Mouse (Mus musculus) left cerebral cortex, postnatal 25 days (tissue): ENCODE measurements around the gene Igsf8. TPM values are rescaled to one million over a fixed set of nuclear protein-coding genes. Genes with fewer than 3 reads are reported as not detected.

ENCODE experiments used
- DNase-seq, 2 experiments: peaks; one replicate each; pipeline ENCODE4 v3.0.0; 2022; ENCODE audit warnings: low spot score in 2 of 2, mixed read lengths in 1 of 2
- intact Hi-C: fragments of 180-260 bp; cut with DNase I; formaldehyde crosslinking; loops from one replicate; pipeline ENCODE4 v1.15.1; 2025
- total RNA-seq, 2 experiments: library from RNA; stranded (reverse); gene quantifications; 2 replicates each; pipeline ENCODE4 v1.2.3; 2021

Igsf8 gene
- total RNA-seq, 2 experiments from 2014 or later, result 232 to 242 TPM

DNA sequence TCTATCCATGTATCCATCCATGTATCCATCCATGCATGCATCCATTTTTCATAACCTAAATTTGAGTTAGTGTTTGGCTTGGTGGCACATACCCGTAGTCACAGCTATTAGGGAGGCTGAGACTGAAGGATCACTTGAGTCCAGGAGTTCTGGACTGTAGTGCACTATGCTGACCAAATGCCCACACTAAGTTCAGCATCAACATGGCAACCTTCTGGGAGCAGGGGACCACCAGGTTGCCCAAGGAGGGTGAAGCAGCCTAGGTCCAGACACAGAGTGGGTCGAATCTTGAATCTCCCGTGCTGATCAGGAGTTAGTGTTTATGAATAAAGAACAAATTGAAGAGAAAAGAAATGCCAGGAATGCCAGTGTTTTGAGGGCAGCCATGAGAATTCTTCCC, 9.8 kb downstream of the Igsf8 start:
- intact Hi-C loops, result no loop called here
- no peak for DNase-seq

DNA sequence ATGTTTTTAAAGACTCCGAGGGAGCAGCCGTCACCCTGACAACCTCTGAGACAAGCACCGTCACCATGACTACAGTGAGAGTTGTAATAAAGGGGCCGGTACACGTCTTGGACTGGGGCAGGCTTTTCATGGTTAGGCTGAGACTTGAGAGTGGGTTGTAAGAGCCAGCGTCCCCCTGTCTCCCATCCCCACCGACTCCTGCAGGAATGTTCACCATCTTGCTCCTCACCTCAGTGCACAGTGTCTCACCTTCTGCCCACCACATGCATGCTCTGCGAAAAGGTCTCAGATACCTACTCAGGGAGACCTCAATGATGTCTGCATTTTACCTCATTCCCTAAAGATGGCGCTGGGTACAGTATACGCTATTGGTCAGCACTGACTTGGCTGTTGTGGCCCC, 10.3 kb downstream of the Igsf8 start:
- intact Hi-C loops, result no loop called here
- DNase-seq, result peak; percentile 43 to 49

DNA sequence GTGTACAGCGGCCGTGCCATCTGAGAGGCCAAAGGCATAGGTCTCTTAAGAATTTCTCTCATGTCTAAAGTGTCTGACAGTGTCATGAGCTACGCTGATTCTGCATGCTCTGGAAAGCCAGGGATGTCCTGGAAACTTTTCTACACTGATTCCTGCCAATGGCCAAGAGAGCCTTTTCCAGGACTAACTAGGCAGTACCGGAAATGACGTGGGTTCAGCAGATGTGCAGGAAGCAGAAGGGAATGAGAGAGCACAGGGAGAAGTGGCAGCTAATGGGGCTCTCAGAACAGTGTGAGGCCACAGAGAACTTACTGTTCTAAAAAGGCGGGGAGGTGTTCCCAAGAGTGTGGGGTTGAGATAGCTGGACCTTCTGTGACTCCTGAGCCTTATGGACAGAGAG, 11.9 kb downstream of the Igsf8 start:
- intact Hi-C loops, result no loop called here
- DNase-seq, result no peak

DNA sequence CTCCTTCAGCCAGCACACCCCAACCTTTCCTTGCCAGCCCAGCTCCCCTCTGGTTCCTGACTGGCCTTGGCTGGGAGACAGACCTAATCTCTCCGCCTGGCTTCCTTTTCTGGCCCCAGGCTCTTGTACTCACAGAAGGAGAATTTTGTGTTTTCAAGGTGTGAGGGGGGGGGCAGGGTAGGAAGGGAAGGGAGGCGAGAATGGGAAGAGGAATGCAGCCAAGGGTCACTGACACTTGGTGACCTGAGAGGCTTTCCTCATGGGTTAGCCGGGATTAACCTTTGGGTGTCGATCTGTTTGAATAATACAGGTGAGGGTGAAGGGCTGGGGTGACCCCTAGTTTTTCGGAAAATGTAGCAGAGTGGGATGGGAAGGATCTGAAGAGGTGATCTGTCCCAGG, 12.7 kb downstream of the Igsf8 start:
- intact Hi-C loops, result no loop called here
- no peak for DNase-seq

DNA sequence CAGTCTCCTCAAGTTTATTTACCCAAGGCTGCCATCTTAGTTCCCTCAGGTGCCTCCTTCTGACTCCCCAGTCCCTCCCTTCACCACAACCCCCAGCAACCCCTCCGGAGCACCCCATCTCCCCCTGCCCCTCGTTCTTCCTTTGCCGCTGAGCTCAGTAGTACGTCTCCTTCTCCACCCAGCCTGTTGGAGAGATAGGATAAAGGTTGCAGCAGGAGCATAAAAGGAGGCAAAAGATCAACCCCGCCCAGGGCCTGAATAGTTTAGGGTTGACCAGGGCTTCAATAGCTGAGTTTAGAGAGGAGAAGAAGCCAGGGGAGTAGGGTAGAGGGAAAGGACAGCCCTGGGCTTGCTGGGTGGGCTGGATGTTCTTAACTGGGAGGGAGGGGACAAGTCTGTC, 13.1 kb downstream of the Igsf8 start:
- intact Hi-C loops, result no loop called here
- no peak for DNase-seq

DNA sequence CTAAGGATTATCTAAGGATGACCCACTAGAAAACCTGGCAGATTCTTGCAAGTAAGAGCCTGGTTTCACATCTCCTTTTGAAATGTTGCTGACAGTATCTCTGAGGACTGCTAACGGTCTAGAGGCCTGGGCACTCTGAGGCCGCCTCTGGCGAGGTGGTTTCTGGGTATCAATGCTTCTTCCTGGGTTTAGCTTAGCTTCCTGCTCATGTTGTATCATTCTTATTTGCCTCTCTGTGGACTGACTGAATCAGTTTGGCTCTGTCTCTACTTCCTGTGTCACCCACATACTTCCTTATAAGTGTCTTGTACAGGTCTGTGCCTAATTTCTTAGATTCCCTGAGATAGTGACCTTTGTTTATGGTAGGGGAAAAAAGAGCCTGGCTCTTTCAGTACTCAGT, 15.7 kb downstream of the Igsf8 start:
- no peak for DNase-seq
- intact Hi-C loops, result no loop called here

DNA sequence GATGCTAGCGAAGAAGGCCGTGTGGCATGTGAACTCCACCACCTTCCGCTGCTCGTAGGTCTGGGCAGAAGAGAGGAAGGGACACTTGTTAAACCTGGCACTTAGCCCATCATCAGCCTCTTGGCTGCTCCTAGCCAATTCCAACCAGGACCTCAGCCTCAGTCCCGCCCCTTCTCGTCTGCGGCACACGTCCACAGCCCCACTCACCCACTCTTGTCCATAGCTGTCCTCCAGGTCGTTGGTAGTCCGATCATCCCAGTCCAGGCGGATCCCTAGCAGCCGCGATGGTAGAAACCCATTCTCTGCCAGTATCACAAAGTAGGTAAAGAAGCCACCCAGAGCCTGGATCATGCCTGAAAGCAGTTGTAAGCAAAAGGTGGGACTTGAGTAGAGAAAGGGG, 16.9 kb downstream of the Igsf8 start:
- intact Hi-C loops, result no loop called here
- DNase-seq, result no peak

DNA sequence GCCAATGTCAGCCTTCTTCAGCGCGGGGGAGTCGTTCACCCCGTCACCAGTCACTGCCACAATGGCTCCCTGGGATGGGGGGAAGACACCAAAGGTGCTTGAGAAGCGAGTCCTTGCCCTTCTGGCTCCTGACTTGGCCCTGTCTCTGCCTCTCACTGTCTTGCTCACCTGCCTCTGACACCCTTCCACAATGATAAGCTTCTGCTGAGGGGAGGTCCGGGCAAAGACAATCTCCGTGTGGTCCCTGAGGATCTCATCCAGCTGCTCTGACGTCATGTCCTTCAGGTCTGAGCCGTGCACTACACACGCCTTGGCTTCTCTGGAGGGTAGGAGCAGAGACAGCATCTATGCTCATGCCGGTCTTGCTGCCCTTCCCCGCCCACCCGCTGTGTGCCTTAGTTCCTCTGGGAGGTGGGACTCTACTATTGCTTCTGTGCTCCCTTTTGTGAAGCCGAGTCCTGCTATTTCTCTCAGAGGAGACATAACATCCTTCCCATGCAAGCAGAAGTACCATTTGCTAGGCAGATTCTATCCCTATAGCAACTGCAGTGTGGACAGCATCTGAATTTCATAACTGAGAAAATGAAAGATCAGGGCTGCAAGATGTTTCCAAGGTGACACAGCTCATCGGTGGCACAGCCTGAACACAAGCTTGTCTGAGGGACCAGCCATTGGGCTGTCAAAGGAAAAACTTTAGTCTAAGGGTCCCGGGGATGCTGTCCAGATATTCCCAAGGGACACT, 18.5 kb downstream of the Igsf8 start:
- intact Hi-C loops, result loop anchor here (2.0 kb wide), 3 partner anchors 21 to 73 kb away; partner anchors contain the start of gene Pea15a
- no peak for DNase-seq

DNA sequence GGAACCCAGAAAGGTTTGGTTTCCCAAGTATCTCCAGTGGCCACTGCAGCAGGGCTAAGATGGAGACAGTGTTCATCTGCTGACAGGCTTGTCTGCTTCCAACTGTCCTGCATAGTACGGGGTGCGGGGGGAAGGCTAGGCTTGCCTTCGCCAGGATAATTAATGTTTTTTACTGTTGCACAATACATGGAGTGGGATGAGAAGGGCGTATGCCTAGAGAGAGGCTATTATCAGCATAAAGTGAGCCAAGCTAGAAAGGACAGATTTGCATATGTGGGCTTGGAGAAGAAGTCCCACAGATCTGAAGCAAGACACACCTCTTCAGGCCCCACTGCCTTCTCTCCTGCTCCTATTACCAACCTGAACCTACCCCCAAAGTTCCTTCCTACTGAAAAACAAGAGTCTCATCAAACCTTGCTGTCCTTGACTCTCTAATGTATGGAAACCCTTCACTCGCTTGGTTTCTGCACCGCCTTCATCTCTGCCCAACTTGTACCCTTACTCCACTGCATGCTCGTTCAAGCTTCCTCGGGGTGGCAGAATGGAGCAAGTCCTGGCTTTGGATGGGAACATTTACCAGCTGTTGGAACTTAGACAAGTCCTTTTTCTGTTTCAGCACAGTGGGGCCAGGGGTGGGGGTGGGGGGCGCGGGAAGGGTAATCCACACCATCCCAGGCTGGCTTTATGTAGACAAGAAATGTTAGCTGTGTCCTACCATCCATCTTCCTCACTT, 20.2 kb downstream of the Igsf8 start:
- DNase-seq, result peak in 1 of 2 experiments; percentile 85
- intact Hi-C loops, result loop anchor here (2.0 kb wide), 3 partner anchors 19 to 75 kb away; partner anchors contain the start of gene Pea15a

DNA sequence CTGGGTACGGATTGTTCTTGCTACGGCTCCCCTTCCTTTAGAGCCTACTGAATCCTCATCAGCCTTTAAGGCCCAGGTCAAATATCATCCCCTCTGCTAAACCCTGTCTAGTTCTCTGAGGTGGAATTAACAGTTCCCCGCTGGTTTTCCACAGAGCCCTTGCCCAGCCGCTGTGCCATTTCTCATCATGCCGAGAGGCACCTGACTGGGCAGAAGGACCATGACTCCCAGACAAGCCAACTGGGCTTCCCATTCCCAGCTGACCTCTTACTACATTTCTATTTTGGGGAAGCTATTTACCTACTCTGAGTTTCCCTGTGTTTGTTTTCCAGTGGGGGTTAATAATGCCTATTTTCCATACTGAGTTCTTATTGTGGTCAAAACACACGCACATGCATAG, 21.6 kb downstream of the Igsf8 start:
- no peak for DNase-seq
- intact Hi-C loops, result no loop called here

DNA sequence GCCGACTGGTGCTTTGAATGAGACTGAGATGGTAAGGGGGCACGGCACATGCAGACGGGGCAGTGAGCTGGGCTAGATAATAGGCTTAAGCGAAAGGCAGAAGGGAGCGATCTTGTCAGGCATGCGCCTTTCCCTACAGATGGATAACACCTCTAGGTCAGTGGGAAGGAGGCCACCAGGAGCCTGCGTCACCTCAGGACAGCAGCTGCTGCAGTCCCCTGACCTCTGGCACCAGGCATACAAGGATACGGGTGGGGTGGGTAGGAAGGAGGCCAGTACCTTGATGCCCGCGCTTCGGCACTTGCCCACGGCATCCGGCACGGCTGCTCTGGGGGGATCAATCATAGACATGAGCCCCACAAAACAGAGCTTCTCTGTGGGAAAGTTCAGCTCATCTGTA, 22.8 kb downstream of the Igsf8 start:
- intact Hi-C loops, result no loop called here
- DNase-seq, result no peak

DNA sequence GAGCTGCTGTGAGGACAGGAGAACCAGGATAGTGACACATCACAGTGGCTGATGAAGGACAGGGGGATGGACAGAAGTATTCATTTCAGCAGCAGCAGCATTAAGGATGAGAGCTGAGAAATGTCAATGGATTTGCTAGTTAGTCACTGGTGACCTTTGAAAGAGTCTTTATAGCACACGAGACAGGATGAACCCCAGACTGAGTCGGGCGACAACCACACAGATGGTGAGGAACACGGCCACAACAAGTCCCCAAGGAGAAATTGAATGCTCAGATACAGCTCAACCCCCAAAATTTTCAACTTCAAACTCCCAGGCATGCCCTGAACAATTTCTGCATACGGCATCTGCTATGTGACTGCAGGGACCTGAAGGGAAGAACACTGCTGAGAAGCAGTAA, 25.3 kb downstream of the Igsf8 start:
- intact Hi-C loops, result no loop called here
- no peak for DNase-seq

DNA sequence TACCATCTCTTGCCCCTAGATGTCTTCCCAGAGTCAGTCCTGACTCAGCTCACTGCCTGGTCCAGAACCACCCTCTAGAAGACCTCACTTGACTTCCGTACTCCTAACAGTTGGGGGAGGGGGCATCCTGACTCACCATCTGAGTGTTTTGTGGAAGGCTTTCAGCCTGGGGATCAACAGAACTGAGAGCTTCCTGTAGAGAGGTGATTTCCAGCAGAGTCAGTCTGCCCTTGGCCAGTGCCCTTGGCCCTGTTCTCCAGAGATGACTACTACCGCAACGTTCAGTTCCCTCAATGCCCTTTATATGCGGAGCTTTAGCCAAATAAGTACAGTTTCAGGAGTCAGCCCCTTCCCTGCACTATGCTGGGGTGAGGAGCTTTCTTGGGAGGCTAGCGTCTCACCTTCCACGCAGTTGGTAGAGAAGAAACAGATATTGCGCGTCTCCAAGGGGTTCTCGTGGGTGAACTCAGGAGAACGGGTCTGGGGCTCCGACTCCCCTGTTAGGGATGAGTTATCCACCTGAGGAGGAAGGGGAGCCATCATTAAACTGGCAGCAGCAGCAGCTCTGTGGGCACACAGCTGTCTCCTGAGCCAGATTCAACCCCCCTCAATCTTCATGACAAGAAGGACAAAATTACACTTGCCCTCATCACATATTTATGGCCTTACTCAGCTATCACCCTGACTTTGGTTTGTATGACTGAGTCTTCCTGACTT, 27.6 kb downstream of the Igsf8 start:
- intact Hi-C loops, result no loop called here
- DNase-seq, result no peak

DNA sequence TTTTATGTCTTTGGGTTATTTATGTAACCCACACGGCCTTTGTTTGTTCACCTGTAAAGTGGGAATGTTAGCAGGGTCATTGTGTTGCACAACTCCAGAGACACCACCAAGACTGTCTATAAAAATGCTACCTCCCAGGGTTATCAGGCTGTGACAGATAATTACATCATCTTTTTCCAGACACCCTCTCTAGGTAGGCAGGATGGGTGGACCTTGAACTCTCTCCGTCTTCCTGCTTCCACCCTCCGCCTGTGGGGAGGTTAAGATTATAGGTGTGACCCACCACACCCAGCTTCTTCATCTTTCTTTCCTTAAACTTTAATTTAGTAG, 28.1 kb downstream of the Igsf8 start:
- DNase-seq, result no peak
- intact Hi-C loops, result no loop called here

DNA sequence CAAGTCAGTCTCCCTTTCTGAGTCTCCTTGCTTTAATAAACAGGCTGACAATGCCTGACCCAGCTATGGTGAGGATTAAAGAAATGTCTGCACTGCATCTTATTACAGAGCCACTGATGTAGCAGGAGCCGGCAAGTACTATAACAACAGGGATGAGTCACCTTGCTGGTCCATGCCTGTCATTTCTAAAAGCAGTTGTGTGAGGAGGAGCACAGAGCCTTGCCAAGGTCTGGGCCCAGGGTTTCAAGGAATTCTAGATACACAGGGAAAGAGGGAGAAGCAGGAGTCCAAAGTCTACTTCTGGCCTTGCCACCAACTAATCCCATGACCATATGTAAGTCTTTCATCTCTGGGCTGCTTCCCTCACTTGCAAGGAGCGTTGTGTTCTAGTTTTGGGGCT, 31.4 kb downstream of the Igsf8 start:
- peak in 1 of 2 experiments; percentile 82 for DNase-seq
- intact Hi-C loops, result loop anchor here (2.0 kb wide), 1 partner anchor 16 kb away; no protein-coding TSS in a partner anchor

DNA sequence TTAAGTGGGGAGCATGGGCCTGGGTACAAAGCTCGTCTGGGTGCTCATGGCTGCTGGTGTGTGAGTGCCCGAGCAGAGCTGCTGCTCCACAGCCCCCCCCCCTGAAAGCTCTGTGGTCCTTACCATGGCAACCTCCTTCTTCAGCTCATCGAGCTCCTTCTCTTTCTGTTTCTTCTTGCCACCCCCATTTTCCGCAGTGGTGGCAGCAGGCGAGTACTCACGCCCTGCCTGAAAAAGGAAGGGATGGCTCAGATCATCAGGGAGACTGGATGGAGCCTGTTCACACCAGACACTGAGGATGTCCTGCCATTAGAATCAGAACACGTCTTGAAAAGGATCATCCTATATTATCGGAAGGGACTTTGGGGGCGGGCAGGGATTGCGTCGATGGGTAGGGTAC, 32.0 kb downstream of the Igsf8 start:
- intact Hi-C loops, result loop anchor here (2.0 kb wide), 1 partner anchor 15 kb away; no protein-coding TSS in a partner anchor
- peak in 1 of 2 experiments; percentile 78 for DNase-seq

DNA sequence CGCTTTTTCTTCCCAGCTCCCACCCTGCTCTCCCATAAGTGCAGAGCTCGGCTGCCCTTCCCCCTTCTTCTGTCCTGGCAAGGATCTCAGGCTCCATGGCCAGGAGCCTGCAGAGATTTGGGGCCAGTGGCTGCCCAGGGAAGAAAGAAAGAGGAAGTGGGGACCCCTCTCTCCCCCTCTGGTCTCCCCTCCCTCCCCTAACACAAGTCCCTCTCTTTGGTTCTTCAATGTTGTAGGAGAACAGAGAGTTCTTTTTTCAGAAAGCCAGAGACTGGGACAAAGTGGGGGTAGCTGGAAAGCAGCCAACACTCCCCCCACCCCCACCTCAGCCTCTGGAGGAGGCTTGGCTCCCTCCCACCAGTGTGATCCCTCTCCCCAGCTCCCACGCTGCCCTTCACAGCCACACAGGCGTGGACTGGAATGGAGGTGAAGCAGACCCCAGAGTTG, 34.3 kb downstream of the Igsf8 start:
- intact Hi-C loops, result no loop called here
- peak in 1 of 2 experiments; percentile 63 for DNase-seq

DNA sequence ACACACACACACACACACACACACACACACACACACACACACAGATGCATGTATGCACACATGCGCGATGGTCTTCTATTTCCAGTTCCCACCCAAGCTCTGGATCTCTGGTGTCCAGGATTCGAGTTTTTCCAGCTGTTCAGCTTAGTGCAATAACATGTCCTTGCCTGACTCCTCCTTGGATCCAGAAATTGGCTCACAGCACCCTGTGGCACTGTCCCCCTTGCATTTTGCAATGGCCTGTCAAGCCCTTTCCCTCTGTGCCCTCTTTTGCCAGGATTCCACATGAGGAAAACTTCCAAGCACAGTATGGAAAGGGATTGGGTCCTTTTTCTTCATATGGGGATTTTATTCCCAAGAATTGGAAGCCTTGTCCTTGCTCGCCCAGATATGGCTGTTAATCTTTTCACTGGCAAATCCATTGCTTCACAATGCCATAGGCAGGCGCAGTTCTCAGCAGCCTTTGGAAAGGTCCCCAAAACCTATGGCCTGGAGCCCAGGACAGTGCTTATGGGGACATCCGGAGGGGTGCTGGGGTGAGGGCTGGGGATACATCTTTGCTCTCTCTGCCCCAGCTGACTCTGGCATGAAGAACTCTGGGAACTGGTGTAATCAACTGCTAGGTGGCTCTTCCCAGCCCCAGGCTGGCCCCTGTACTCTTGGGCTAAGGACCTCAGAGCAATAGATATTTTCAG, 35.5 kb downstream of the Igsf8 start:
- DNase-seq, result no peak

DNA sequence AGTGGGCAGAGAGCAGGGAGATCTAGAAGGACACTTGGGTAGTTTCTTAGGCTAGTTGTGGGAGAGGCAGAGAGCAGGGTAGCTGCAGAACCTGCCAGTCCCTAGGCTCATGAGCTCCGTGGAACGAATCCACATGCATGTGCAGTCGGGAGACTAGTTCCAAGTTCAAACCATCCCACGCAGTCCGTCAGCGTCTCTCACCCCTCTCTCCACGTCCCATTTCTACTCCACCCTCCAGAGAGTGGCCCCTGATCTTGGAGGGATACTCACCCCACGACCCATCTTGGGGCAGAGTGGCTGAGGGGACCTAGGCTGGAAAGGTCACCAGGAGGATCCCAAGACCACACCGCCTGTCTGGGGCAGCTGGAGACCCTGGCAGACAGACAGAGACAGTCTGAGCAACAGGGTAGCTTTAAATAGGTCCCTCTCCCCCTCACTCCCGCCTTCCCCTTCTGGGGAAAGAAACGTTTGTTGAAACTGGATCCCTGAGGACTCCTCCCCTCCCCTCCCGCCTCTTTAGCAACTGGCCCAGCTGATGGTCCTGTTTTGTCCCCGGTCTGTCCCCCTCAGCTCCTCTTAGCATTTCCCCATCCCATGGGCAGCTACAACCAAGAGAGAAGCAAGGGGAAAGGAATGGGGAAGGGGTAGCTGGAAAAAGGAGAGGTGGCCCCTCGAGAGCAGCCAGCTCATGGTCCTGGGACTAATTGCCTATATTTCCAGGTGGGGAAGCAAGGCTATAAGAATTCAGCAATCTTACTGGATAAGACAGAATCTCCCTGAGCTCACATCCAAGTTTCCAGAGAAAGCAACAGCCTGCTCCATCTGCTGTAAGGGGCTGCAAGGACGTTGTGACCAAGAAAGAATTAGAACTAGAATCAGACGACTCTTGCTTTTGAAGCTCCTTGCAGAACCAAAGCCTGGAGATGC, 36.4 kb downstream of the Igsf8 start, which contains the start of gene Atp1a2:
Gene Atp1a2 (minus strand): TSS at position 454 of the 927 bp plus-strand sequence.
- DNase-seq, result peak; percentile 60 to 87

More for the DNA sequence above, 35.5 kb downstream of the Igsf8 start:
- intact Hi-C loops, result no loop called here

More for the DNA sequence above, 36.4 kb downstream of the Igsf8 start, which contains the start of gene Atp1a2:
- intact Hi-C loops, result no loop called here
